Mouse (Mus musculus) liver, embryonic 14.5 days (tissue): ENCODE measurements around the gene H2al1e.

ENCODE experiments used
- CTCF ChIP-seq: IDR thresholded peaks from 2 replicates; pipeline ENCODE4 v1.5.1; 2016; ENCODE audit warnings: antibody characterized with exemption, low read depth, control low read depth
- EP300 ChIP-seq: IDR thresholded peaks from 2 replicates; pipeline ENCODE4 v1.6.1; 2016; ENCODE audit warnings: antibody characterized with exemption, low read depth

GRCm38 (mm10) chrX:11289244-11289643, 22.5 kb upstream of the H2al1e start:
- TF ChIP-seq CTCF = no peak
- TF ChIP-seq EP300 = no peak
